Mouse (Mus musculus) embryonic facial prominence, embryonic 10.5 days (tissue): ENCODE measurements around the gene Exd2. TPM values are rescaled to one million over a fixed set of nuclear protein-coding genes. Genes with fewer than 3 reads are reported as not detected.
"Not testable (repeated sequence)": the region's sequence is repeated elsewhere in the genome, so short reads cannot be mapped to it uniquely, and the experiment has no call there.

ENCODE experiments used
- DNase-seq: peaks from one replicate; pipeline ENCODE4 v3.0.0-alpha.2; 2017; ENCODE audit warnings: low spot score
- H3K27ac ChIP-seq: fragments of 300-500 bp; sonication (generic); replicated peaks from 2 replicates; pipeline ENCODE4 v1.5.1; 2016; ENCODE audit warnings: mild to moderate bottlenecking
- H3K27me3 ChIP-seq: fragments of 300-500 bp; sonication (generic); replicated peaks from 2 replicates; pipeline ENCODE4 v1.6.1; 2016; ENCODE audit warnings: low read depth, mild to moderate bottlenecking; ENCODE audit not compliant: poor library complexity, severe bottlenecking
- H3K36me3 ChIP-seq: fragments of 300-500 bp; sonication (generic); replicated peaks from 2 replicates; pipeline ENCODE4 v1.6.1; 2016; ENCODE audit warnings: mild to moderate bottlenecking, moderate library complexity
- H3K4me1 ChIP-seq: fragments of 300-500 bp; sonication (generic); 2 replicates; pipeline ENCODE4 v1.6.1; 2016
- H3K4me3 ChIP-seq: fragments of 300-500 bp; sonication (generic); 2 replicates; pipeline ENCODE4 v1.5.1; 2016; ENCODE audit warnings: mild to moderate bottlenecking, moderate library complexity
- H3K9me3 ChIP-seq: fragments of 300-500 bp; sonication (generic); 2 replicates; pipeline ENCODE4 v1.6.1; 2016; ENCODE audit warnings: mild to moderate bottlenecking
- WGBS: fragments of 180-500 bp; shearing (Covaris S2); methylation state at CpG from one replicate; pipeline ENCODE4 v1.1.7; 2016; 5-methylcytosine and 5-hydroxymethylcytosine counted together
- polyA plus RNA-seq: library from polyadenylated mRNA; unstranded; fragments of >200 nt; fragmentation: Nextera tagmentation; extraction: Ambion mirVana; gene quantifications from 2 replicates; pipeline ENCODE4 v1.2.1, GENCODE M21; 2016

Exd2 gene
- polyA plus RNA-seq, 1 experiment from 2014 or later, result 30.8 TPM

DNA sequence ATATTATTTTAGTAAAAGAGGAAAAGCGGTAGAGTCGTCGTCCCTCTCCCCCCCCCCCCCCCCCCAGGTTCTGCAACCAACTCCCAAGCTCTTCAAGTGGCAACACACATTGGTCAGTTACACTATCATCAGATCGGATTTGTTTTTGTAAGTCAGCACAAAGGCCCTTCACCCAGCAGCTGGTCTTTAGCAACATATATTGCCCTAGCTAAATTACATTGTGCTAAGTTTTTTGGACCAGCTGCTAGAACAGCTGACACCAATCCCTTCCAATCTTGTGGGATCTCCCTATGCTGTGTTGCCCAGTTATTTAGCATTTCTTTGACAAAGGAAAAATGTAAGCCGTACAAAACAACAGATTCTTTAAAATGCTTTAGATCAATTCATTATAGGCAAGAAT, 4.9 kb upstream of the Exd2 start:
- H3K4me3 ChIP-seq, result no peak overlapping the region

DNA sequence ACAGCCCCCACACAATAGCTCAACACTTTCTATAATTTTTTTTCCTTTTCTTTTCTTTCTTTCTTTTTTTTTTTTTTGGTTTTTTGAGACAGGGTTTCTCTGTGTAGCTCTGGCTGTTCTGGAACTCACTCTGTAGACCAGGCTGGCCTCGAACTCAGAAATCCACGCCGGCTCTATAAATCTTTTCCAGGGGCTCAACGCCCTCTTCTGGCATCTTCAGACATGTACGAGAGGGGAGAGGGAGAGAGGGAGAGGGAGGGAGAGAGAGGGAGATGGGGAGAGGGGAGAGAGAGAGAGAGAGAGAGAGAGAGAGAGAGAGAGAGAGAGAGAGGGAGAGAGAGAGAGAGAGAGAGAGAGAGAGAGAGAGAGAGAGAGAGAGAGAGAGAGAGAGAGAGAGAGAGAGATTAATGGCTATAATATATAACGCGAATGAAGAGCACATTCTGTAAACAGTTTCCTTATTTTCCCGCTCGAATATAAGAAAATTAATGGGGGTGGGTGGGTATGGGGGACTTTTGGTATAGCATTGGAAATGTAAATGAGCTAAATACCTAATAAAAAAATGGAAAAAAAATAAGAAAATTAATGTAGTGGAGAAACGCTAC, 501 bp upstream of the Exd2 start:
- peak overlapping the region; percentile 91 for H3K4me3 ChIP-seq
- DNase-seq, result peak; percentile 23
- 8% methylated on average over 10 of the region's 10 CpGs for WGBS
- peak overlapping the region; percentile 94 for H3K27ac ChIP-seq
- H3K9me3 ChIP-seq, H3K27me3 ChIP-seq, H3K4me1 ChIP-seq, H3K36me3 ChIP-seq: not testable (repeated sequence)

More for the DNA sequence above, 4.9 kb upstream of the Exd2 start:
- Histone ChIP-seq H3K9me3 (no peaks in the 10 kb centered on the region), H3K27me3 (no peaks in the 10 kb centered on the region), H3K27ac (no peak overlapping the region), H3K4me1 (no peaks in the 10 kb centered on the region), H3K36me3 (no peaks in the 10 kb centered on the region)
- WGBS, result 81% methylated on average over 5 of the region's 5 CpGs
- no peak for DNase-seq

DNA sequence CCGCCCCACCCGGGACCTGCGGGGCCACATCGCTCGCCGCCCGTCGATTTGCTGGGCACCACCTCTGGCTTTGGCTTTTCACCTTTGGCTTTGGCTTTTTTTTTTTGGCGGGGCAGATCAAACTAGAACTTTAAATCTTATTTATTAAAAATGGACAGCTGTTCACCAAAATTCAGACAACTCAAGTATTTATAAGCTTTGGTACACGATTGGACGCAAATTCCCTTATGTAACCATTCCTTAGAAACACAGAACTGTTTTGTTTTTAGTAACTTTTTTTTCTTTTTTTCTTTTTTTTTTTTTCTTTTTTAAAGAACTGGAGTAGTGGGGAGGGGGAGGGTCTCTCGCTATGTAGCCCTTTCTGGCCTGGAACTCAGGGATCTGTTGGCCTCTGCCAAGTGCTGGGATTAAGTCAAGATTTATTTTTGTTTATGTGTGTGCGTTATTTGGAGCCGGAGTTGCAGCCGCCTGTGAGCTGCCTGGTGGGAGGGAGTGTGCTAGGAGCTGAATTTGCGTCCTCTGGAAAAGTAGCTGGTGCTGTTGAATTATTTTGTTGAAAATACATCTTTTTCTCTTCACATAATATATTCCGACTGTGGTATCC, 873 bp downstream of the Exd2 start:
- H3K9me3 ChIP-seq, result no peaks in the 10 kb centered on the region
- peak overlapping the region; percentile 94 for H3K27ac ChIP-seq

DNA sequence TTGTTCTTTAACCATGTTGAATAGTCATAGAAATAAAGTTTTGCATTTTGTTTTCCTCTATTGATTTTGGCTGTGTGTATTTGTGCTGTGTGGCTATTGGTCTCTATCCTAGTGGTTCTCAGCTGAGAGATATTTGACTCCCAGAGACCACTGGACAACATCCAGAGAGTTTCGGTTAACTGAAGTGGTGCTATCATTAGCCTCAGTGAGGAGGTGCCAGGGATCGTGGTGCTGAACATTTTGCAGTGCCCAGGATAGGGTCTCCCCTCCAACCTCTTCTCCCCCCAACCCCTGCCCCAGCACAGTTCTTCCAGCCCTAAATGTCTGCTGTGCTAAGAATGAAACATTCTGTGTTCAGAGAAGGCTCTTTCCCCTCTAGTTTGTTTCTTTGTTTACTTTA, 7.3 kb downstream of the Exd2 start:
- Histone ChIP-seq H3K4me1 (no peaks in the 10 kb centered on the region), H3K27ac (no peak overlapping the region), H3K4me3 (no peak overlapping the region), H3K27me3 (no peaks in the 10 kb centered on the region), H3K9me3 (no peaks in the 10 kb centered on the region), H3K36me3 (peaks cover 5% of the 10 kb centered on the region; the same call in 1 of the 2 replicates)
- DNase-seq, result no peak
- WGBS, result 85% methylated on average over 2 of the region's 2 CpGs

More for the DNA sequence above, 873 bp downstream of the Exd2 start:
- Histone ChIP-seq H3K4me1 (peaks cover 7% of the 10 kb centered on the region), H3K4me3 (peak overlapping the region; percentile 91), H3K36me3 (peaks cover 5% of the 10 kb centered on the region; the same call in 1 of the 2 replicates), H3K27me3 (no peaks in the 10 kb centered on the region)
- WGBS, result 11% methylated on average over 17 of the region's 17 CpGs
- DNase-seq, result peak; percentile 11

DNA sequence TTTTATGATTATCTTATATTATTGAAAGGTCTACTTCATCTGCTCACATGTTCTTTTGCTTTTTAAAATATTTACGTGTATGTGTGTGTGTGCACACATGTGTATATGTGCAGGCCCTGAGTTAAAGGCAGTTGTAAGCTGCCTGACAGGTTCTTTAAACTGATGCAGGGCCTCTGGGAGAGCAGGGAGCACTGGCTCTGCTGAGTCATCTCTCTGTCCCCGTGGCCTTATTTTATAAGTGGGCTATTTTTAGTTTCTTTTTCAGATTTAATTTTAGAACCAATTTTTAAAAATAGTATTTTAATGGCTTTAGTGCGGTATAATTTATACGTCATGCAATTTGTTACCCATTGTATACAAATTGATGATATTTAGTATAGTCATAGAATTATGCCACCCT, 9.0 kb downstream of the Exd2 start:
- no peaks in the 10 kb centered on the region for H3K9me3 ChIP-seq
- H3K27me3 ChIP-seq, result no peaks in the 10 kb centered on the region
- no peak overlapping the region for H3K4me3 ChIP-seq
- H3K36me3 ChIP-seq, result peaks cover 11% of the 10 kb centered on the region
- DNase-seq, result no peak
- WGBS, result 92% methylated on average over 4 of the region's 4 CpGs
- no peaks in the 10 kb centered on the region for H3K4me1 ChIP-seq
- H3K27ac ChIP-seq, result no peak overlapping the region

DNA sequence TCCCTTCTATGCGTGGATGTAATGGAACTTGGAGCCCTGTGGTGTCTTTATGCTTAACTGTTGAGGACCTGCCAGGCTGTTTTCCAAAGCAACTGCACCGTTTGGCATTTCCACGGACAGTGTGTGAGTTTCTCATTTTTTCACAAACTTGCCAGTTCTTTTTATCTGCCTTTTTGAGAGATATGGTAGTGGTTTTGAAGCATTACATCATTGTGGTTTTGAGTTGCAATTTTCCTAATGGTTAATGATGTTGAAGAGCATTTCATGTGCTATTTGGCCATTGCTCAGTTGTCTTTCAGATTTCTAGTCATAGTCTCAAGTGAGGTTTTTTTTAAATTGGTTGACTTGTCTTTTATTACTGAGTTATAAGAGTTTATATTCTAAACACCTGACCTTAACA, 10.8 kb downstream of the Exd2 start:
- WGBS, result 86% methylated on average over 3 of the region's 3 CpGs
- Histone ChIP-seq H3K27me3 (no peaks in the 10 kb centered on the region), H3K36me3 (peaks cover 11% of the 10 kb centered on the region), H3K27ac (no peak overlapping the region), H3K9me3 (no peaks in the 10 kb centered on the region), H3K4me1 (no peaks in the 10 kb centered on the region), H3K4me3 (no peak overlapping the region)
- DNase-seq, result no peak

DNA sequence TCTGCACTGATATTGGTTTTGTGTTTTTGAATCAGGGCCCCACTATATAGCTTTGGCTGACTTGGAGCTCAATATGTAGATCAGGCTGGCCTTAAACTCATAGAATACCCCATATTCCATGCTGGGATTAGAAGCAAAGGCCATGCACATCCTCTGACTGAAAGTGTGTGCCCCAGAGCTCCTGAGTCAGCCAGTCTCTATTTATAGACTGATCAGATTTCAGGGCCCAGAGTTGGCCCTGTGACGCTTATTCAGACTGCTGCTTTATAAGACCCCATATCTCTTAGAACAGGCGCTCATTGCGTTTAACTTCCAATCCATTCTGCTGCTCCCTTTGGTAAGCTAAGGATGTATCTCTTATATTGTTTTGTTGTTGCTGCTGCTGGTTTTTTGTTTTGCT, 17.1 kb downstream of the Exd2 start:
- no peaks in the 10 kb centered on the region for H3K4me1 ChIP-seq
- peaks cover 57% of the 10 kb centered on the region for H3K36me3 ChIP-seq
- WGBS, result 82% methylated on average over 3 of the region's 3 CpGs

DNA sequence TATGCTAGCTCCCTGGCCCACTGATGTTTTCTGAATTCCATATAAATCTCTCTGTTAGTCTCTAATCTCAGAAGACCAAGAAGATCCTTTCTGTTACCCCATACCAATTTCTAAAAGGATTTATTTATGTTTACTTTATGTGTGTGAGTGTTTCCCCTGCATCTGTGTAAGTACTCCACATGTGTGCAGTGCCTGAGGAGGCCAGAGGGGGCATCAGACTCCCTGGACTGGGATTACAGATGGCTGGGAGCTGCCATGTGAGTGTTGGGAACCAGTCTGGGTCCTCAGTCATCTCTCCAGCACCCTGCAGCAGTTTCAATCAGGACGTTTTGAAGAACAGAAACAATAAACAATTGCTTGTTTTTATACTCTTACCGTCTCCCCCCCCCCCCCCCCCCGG, 20.5 kb downstream of the Exd2 start:
- DNase-seq, result no peak
- H3K27me3 ChIP-seq, result no peaks in the 10 kb centered on the region
- H3K36me3 ChIP-seq, result peaks cover 73% of the 10 kb centered on the region
- no peak overlapping the region for H3K4me3 ChIP-seq
- no peak overlapping the region for H3K27ac ChIP-seq
- 0 out of 2 replicates have a peak, but pooled peaks cover 5% of the 10 kb centered on the region for H3K4me1 ChIP-seq
- 71% methylated on average over 3 of the region's 3 CpGs for whole genome bisulfite sequencing
- no peaks in the 10 kb centered on the region for H3K9me3 ChIP-seq

More for the DNA sequence above, 17.1 kb downstream of the Exd2 start:
- no peak overlapping the region for H3K27ac ChIP-seq
- no peaks in the 10 kb centered on the region for H3K27me3 ChIP-seq
- H3K4me3 ChIP-seq, result no peak overlapping the region
- no peak for DNase-seq
- no peaks in the 10 kb centered on the region for H3K9me3 ChIP-seq

DNA sequence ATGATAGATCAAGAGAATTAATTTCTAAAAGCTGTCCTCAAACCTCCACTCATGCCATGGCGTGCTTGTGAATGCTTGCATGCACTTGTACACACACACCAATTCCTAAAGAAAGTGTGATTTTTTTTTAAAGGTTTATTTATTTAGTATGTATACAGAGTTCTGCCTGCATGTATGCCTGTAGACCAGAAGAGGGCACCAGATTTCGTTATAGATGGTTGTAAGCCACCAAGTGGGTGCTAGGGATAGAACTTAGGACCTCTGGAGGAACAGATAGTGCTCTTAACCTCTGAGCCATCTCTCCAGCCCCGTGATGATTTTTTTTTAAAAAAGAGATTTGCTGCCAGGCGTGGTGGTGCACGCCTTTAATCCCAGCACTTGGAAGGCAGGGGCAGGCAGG, 30.4 kb downstream of the Exd2 start:
- no peak overlapping the region for H3K27ac ChIP-seq
- DNase-seq, result no peak
- H3K36me3 ChIP-seq, result peaks cover 63% of the 10 kb centered on the region
- H3K4me1 ChIP-seq, result no peaks in the 10 kb centered on the region
- no peak overlapping the region for H3K4me3 ChIP-seq
- H3K9me3 ChIP-seq, result 0 out of 2 replicates have a peak, but pooled peaks cover 5% of the 10 kb centered on the region
- WGBS, result 89% methylated on average over 5 of the region's 5 CpGs
- no peaks in the 10 kb centered on the region for H3K27me3 ChIP-seq

DNA sequence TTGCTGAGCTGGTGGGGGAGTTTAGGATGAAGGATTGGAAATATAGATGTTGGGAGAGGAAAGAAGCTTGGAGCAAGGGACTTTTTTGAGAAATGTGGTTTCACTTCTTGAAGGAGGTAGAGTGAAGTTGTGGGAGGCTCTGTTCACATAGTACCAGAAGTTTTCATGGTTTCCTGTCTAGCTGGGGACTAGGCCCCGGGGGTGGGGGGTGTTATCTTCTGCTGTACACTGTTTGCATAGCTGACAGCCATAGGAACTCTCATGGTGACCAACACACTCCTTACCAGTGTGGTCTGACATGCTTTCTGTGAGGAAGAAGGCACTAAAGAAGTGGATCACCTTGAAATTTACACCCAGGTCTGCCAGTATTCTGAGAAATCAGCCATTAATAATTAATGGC, 32.8 kb downstream of the Exd2 start:
- no peaks in the 10 kb centered on the region for H3K4me1 ChIP-seq
- no peak for DNase-seq
- WGBS, result 80% methylated on average over 1 of the region's 1 CpGs
- no peak overlapping the region for H3K27ac ChIP-seq
- peaks cover 39% of the 10 kb centered on the region for H3K36me3 ChIP-seq
- no peak overlapping the region for H3K4me3 ChIP-seq
- H3K27me3 ChIP-seq, result no peaks in the 10 kb centered on the region
- H3K9me3 ChIP-seq, result 0 out of 2 replicates have a peak, but pooled peaks cover 5% of the 10 kb centered on the region

DNA sequence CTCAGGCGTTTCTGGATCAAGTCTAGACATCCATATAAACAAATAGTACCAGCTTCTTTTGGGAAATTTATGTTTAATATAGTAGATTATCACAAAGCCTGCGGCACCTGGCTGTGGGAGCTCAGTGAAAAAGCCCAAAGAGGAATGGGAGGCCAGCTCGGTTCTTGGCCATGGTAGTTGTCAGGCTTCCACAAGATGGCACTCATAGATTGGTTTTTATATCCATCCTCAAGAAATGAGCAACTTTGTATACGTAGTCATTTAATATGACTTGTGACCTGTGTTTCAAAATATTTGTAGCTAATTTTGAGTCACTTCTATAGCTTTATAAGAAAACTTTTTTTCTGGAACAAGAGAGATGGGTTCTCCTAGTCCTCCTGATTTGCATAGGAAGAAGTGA, 35.5 kb downstream of the Exd2 start:
- Histone ChIP-seq H3K36me3 (peaks cover 17% of the 10 kb centered on the region), H3K27me3 (no peaks in the 10 kb centered on the region), H3K4me3 (no peak overlapping the region), H3K9me3 (0 out of 2 replicates have a peak, but pooled peaks cover 3% of the 10 kb centered on the region), H3K4me1 (no peaks in the 10 kb centered on the region), H3K27ac (no peak overlapping the region)
- WGBS, result 63% methylated on average over 4 of the region's 4 CpGs
- no peak for DNase-seq

DNA sequence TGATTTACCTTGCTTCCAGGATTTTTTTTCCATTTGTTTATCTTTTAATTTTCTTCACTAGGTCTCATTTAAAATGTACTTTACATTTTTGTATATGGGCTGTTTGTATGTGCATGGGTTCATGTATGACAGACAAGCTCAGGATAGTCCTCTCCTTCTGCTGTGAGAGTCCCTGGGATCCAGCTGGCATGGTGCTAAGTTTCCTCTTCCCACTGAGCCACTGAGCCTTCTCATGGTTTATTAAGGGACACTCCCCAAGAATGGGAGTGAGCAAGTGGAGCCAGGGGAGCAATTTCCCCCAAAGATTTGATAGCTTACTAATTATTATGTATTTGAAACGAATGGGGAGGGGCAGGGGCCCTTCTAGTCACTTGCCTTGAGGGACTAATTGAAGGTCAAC, 37.6 kb downstream of the Exd2 start:
- WGBS, result 56% methylated on average over 1 of the region's 1 CpGs
- Histone ChIP-seq H3K9me3 (no peaks in the 10 kb centered on the region), H3K27ac (no peak overlapping the region)

DNA sequence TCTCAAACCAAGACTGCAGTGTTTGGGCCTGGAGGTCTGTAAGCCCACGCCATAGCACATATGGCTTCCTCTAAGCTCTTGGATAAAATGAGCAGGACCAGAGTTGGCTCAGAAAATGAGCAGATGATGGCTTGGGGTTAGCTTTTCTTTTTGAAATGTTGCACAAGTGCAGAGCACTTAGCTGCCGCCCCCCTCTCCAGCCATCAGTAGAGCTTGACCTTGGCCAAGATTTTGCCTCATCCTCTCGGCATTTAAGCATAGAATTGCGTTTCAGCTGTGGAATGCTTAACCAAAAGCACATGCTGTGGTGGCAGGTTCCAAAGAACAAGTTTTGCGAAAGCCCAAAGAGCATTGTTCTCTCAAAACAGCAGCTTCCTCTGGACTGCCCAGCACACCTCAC, 41.8 kb downstream of the Exd2 start:
- Histone ChIP-seq H3K27ac (no peak overlapping the region), H3K4me3 (no peak overlapping the region), H3K9me3 (no peaks in the 10 kb centered on the region), H3K36me3 (0 out of 2 replicates have a peak, but pooled peaks cover 3% of the 10 kb centered on the region), H3K4me1 (peaks cover 23% of the 10 kb centered on the region), H3K27me3 (no peaks in the 10 kb centered on the region)
- DNase-seq, result no peak
- 70% methylated on average over 5 of the region's 5 CpGs for WGBS

More for the DNA sequence above, 37.6 kb downstream of the Exd2 start:
- peaks cover 10% of the 10 kb centered on the region; the same call in 1 of the 2 replicates for H3K36me3 ChIP-seq
- DNase-seq, result no peak
- H3K4me1 ChIP-seq, result peaks cover 6% of the 10 kb centered on the region; the same call in 1 of the 2 replicates
- H3K27me3 ChIP-seq, result no peaks in the 10 kb centered on the region
- no peak overlapping the region for H3K4me3 ChIP-seq
